ENCODE assay signal across 8 mouse cellular contexts in the genomic region with DNA sequence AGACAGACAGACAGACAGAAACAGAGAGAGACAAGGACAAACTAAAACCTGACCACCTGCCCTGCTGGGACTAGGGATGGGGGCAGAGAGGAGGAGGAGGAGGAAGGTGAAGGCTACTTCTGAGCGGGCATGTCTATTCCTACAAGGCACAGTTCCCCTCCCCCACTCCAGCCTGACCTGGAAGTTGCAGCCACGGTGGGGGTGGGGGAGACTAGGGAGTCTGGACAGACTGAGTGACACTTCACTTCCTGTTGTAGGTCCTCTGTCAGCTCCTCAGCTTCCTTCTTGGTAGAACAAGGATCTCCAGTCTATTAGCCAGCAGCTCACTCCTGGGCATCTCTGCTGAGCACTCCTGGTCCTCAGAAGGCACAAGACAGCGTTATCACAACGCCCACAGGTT. TPM values are rescaled to one million over a fixed set of nuclear protein-coding genes. Genes with fewer than 3 reads are reported as not detected.
DNase-seq lines count a peak whose midpoint lies in the region; ATAC-seq lines count a peak whose summit lies in the region.

No protein-coding gene starts in this region.

- peaks cover 43% of the 10 kb centered on the region for H3K27me3 ChIP-seq in megakaryocyte, embryonic 14.5 days (replicated peaks)

- DNase-seq in layer of hippocampus, adult 9-11 months, result peak; percentile 83
- no peak for DNase-seq in layer of hippocampus, postnatal 14 days (ENCODE audit: low spot score in 2 of 2)
- DNase-seq in kidney, postnatal 25 days, result peak; percentile 82 to 84
- no peak for DNase-seq in gastrocnemius, adult 18-20 months (ENCODE audit: low spot score)
- no peak for DNase-seq in cerebellum, adult 9-11 months
- DNase-seq in B cell, adult 2 months, result no peak

- H3K4me3 ChIP-seq in megakaryocyte, embryonic 14.5 days (replicated peaks), result peak overlapping the region; percentile 85

- H3K4me1 ChIP-seq in megakaryocyte, embryonic 14.5 days, result peaks cover 32% of the 10 kb centered on the region

- H3K9me3 ChIP-seq in megakaryocyte, embryonic 14.5 days, result no peaks in the 10 kb centered on the region

- ATAC-seq in common myeloid progenitor, adult 5-6 weeks (replicated peaks; ENCODE audit: low read depth, poor library complexity, severe bottlenecking), result peak; percentile 48

- H3K36me3 ChIP-seq in megakaryocyte, embryonic 14.5 days (replicated peaks; ENCODE audit: low read length), result no peaks in the 10 kb centered on the region

RNA-seq across cellular contexts. Expression of gene Pald1, which starts 9.3 kb away (rescaled TPM):
- total RNA-seq in layer of hippocampus, postnatal 14 days (2021), result 10 to 100 TPM; 16.5 to 22.1 TPM
- 0.09 TPM in 1 of 2 replicates, not detected in the other for total RNA-seq in common myeloid progenitor, adult 5-6 weeks (2017)
- polyA plus RNA-seq in megakaryocyte, embryonic 14.5 days (2012; ENCODE audit: insufficient read depth, low replicate concordance), result 0.30 TPM in 1 of 2 replicates, not detected in the other
- 1 to 10 TPM; 5.1 to 6.3 TPM for total RNA-seq in gastrocnemius, adult 18-20 months (2021)

RNA-seq across cellular contexts. Expression of gene Nodal, which starts 43.7 kb away (rescaled TPM):
- not detected for total RNA-seq in layer of hippocampus, postnatal 14 days (2021)
- total RNA-seq in common myeloid progenitor, adult 5-6 weeks (2017), result not detected in 2 replicates
- not detected in 2 replicates for polyA plus RNA-seq in megakaryocyte, embryonic 14.5 days (2012; ENCODE audit: insufficient read depth, low replicate concordance)
- total RNA-seq in gastrocnemius, adult 18-20 months (2021), result under 1 TPM; 0.09 to 0.11 TPM

Comparison
In these comparisons a context has a peak if more than half of its experiments do, and no peak if none do; other contexts are left out.
1. DNase-seq: peak in layer of hippocampus, adult 9-11 months (single experiment) and kidney, postnatal 25 days (2 of 2); none in layer of hippocampus, postnatal 14 days (0 of 2), gastrocnemius, adult 18-20 months (single experiment), cerebellum, adult 9-11 months (single experiment) and B cell, adult 2 months (0 of 2).